Mouse (Mus musculus) cortical plate, adult 2 months (tissue): ENCODE results near the gene Abcc2. TPM values are rescaled to one million over a fixed set of nuclear protein-coding genes. Genes with fewer than 3 reads are reported as not detected.

Experiments
- H3K27ac ChIP-seq: fragments of 200-500 bp; 2 replicates; pipeline ENCODE4 v1.5.1; 2012; ENCODE audit warnings: low read length, control low read depth, inconsistent platforms; ENCODE audit not compliant: insufficient read depth
- H3K4me1 ChIP-seq: fragments of 200-500 bp; 2 replicates; pipeline ENCODE4 v1.6.1; 2011; ENCODE audit warnings: low read length; ENCODE audit not compliant: control insufficient read depth, insufficient read depth
- H3K4me3 ChIP-seq: fragments of 200-500 bp; 2 replicates; pipeline ENCODE4 v1.5.1; 2011; ENCODE audit warnings: mild to moderate bottlenecking, low read length, control low read depth; ENCODE audit not compliant: insufficient read depth
- CTCF ChIP-seq: fragments of 200-500 bp; IDR thresholded peaks from 2 replicates; pipeline ENCODE4 v1.5.1; 2011; ENCODE audit warnings: mild to moderate bottlenecking, control low read depth, low read length; ENCODE audit not compliant: insufficient read depth; ENCODE audit errors: extremely low read depth
- POLR2A ChIP-seq: fragments of 200-500 bp; IDR thresholded peaks from 2 replicates; pipeline ENCODE4 v1.6.1; 2011; ENCODE audit warnings: mild to moderate bottlenecking, low read length, control low read depth; ENCODE audit not compliant: insufficient read depth; ENCODE audit errors: extremely low read depth
- polyA plus RNA-seq: library from polyadenylated mRNA; depleted of rRNA; stranded (reverse); fragments of >200 nt; gene quantifications from 2 replicates; pipeline ENCODE4 v1.2.3, GENCODE M21; 2012; rRNA removed

Abcc2 gene
- 0.15 and 0.32 TPM in 2 replicates for polyA plus RNA-seq

- Histone ChIP-seq H3K4me1 (no peaks in the 10 kb centered on the region), H3K27ac (no peak within 1 kb of the TSS), H3K4me3 (no peak within 1 kb of the TSS)
- TF ChIP-seq POLR2A (no peak), CTCF (no peak)
Measured at GRCm38 (mm10) chr19:43781980-43782379, at the start of gene Abcc2. Abcc2 (plus strand) TSS chr19:43782192.

- Histone ChIP-seq H3K27ac (no peak overlapping the region), H3K4me1 (0 out of 2 replicates have a peak, but pooled peaks cover 1% of the 10 kb centered on the region), H3K4me3 (no peak overlapping the region)
- no peak for TF ChIP-seq CTCF
- TF ChIP-seq POLR2A, result no peak
Measured at GRCm38 (mm10) chr19:43738409-43738808, 43.6 kb upstream of the Abcc2 start.

GRCm38 (mm10) chr19:43743401-43743800 is 38.6 kb upstream of the Abcc2 start:
- TF ChIP-seq POLR2A, result no peak
- no peak for TF ChIP-seq CTCF
- no peaks in the 10 kb centered on the region for H3K4me1 ChIP-seq
- no peak overlapping the region for H3K27ac ChIP-seq
- no peak overlapping the region for H3K4me3 ChIP-seq

GRCm38 (mm10) chr19:43745740-43746139 is 36.3 kb upstream of the Abcc2 start:
- no peaks in the 10 kb centered on the region for H3K4me1 ChIP-seq
- TF ChIP-seq CTCF (no peak), POLR2A (no peak)
- H3K4me3 ChIP-seq, result no peak overlapping the region
- no peak overlapping the region for H3K27ac ChIP-seq

- peaks cover 4% of the 10 kb centered on the region for H3K4me1 ChIP-seq
Measured at GRCm38 (mm10) chr19:43747877-43748276, 34.1 kb upstream of the Abcc2 start.

GRCm38 (mm10) chr19:43750008-43750407 is 32.0 kb upstream of the Abcc2 start:
- TF ChIP-seq POLR2A, result no peak
- TF ChIP-seq CTCF, result no peak
- Histone ChIP-seq H3K4me1 (peaks cover 4% of the 10 kb centered on the region), H3K27ac (no peak overlapping the region), H3K4me3 (no peak overlapping the region)

More at GRCm38 (mm10) chr19:43747877-43748276, 34.1 kb upstream of the Abcc2 start:
- TF ChIP-seq POLR2A, result no peak
- no peak for TF ChIP-seq CTCF
- Histone ChIP-seq H3K27ac (no peak overlapping the region), H3K4me3 (no peak overlapping the region)

GRCm38 (mm10) chr19:43752489-43753225 is 29.3 kb upstream of the Abcc2 start, which contains the start of the genes Cutc and Cox15:
Cutc (plus strand) TSS chr19:43752996.
Cox15 (minus strand) TSS chr19:43753000.
- TF ChIP-seq POLR2A (peak; percentile 90), CTCF (no peak)
- Histone ChIP-seq H3K27ac (peak within 1 kb of the TSS; percentile 84), H3K4me3 (peak within 1 kb of the TSS; percentile 50), H3K4me1 (peaks cover 4% of the 10 kb centered on the region)

GRCm38 (mm10) chr19:43753226-43753835 is 28.7 kb upstream of the Abcc2 start:
- TF ChIP-seq POLR2A (no peak), CTCF (peak; percentile 49)
- Histone ChIP-seq H3K4me1 (peaks cover 4% of the 10 kb centered on the region), H3K4me3 (peak overlapping the region; percentile 50), H3K27ac (0 out of 2 replicates have a peak overlapping the region, but pooled peaks have one; percentile 84)

GRCm38 (mm10) chr19:43754237-43754636 is 27.8 kb upstream of the Abcc2 start:
- no peak overlapping the region for H3K4me3 ChIP-seq
- peaks cover 4% of the 10 kb centered on the region for H3K4me1 ChIP-seq
- TF ChIP-seq POLR2A (no peak), CTCF (no peak)
- H3K27ac ChIP-seq, result no peak overlapping the region
